Mouse (Mus musculus): Measurements from ENCODE around the gene Mindy1. TPM values are rescaled to one million over a fixed set of nuclear protein-coding genes. Genes with fewer than 3 reads are reported as not detected.

The Mindy1 gene
- polyA plus RNA-seq, 1 experiment from 2014 or later = 29.0 TPM

- WGBS = 86% methylated on average over 4 of the region's 4 CpGs
- DNase-seq (ENCODE audit: low spot score) (no peak), ATAC-seq (replicated peaks; ENCODE audit: low FRiP score) (no peak)
- Histone ChIP-seq H3K27ac (ENCODE audit: low read depth, low read length) (no peak overlapping the region), H3K27me3 (replicated peaks; ENCODE audit: control insufficient read depth, insufficient read depth, low read length) (no peaks in the 10 kb centered on the region), H3K36me3 (ENCODE audit: control insufficient read depth, insufficient read depth, low read length) (peaks cover 22% of the 10 kb centered on the region), H3K4me1 (replicated peaks; ENCODE audit: control insufficient read depth, insufficient read depth, low read length) (peaks cover 3% of the 10 kb centered on the region; the same call in 1 of the 2 replicates), H3K4me3 (ENCODE audit: low read depth, low read length) (no peak overlapping the region), H3K9ac (ENCODE audit: low read depth, low read length) (no peak overlapping the region), H3K4me2 (no peak overlapping the region), H3K9me3 (ENCODE audit: control insufficient read depth, low read length) (no peaks in the 10 kb centered on the region)
Measured at GRCm38 (mm10) chr3:95261975-95262374, 19.2 kb upstream of the Mindy1 start.

- no peak overlapping the region for H3K4me3 ChIP-seq (ENCODE audit: low read depth, low read length)
- H3K27me3 ChIP-seq (replicated peaks; ENCODE audit: control insufficient read depth, insufficient read depth, low read length) = no peaks in the 10 kb centered on the region
- 40% methylated on average over 11 of the region's 11 CpGs for WGBS
- ATAC-seq (replicated peaks; ENCODE audit: low FRiP score) (peak; percentile 85), DNase-seq (ENCODE audit: low spot score) (peak; percentile 67)
- H3K4me2 ChIP-seq = peak overlapping the region; percentile 27; the same call in 1 of the 2 replicates
- peaks cover 29% of the 10 kb centered on the region for H3K36me3 ChIP-seq (ENCODE audit: control insufficient read depth, insufficient read depth, low read length)
- peak overlapping the region; percentile 32; the same call in 1 of the 2 replicates for H3K27ac ChIP-seq (ENCODE audit: low read depth, low read length)
- no peak overlapping the region for H3K9ac ChIP-seq (ENCODE audit: low read depth, low read length)
- H3K4me1 ChIP-seq (replicated peaks; ENCODE audit: control insufficient read depth, insufficient read depth, low read length) = peaks cover 3% of the 10 kb centered on the region; the same call in 1 of the 2 replicates
- no peaks in the 10 kb centered on the region for H3K9me3 ChIP-seq (ENCODE audit: control insufficient read depth, low read length)
Measured at GRCm38 (mm10) chr3:95263089-95263739, 17.9 kb upstream of the Mindy1 start.

- DNase-seq (ENCODE audit: low spot score) = no peak
- Histone ChIP-seq H3K9ac (ENCODE audit: low read depth, low read length) (no peak overlapping the region), H3K4me3 (ENCODE audit: low read depth, low read length) (no peak overlapping the region), H3K9me3 (ENCODE audit: control insufficient read depth, low read length) (no peaks in the 10 kb centered on the region), H3K4me2 (no peak overlapping the region), H3K27me3 (replicated peaks; ENCODE audit: control insufficient read depth, insufficient read depth, low read length) (no peaks in the 10 kb centered on the region), H3K4me1 (replicated peaks; ENCODE audit: control insufficient read depth, insufficient read depth, low read length) (peaks cover 3% of the 10 kb centered on the region; the same call in 1 of the 2 replicates), H3K27ac (ENCODE audit: low read depth, low read length) (no peak overlapping the region), H3K36me3 (ENCODE audit: control insufficient read depth, insufficient read depth, low read length) (peaks cover 32% of the 10 kb centered on the region)
- WGBS = 79% methylated on average over 1 of the region's 1 CpGs
- ATAC-seq (replicated peaks; ENCODE audit: low FRiP score) = no peak
Measured at GRCm38 (mm10) chr3:95264724-95265123, 16.4 kb upstream of the Mindy1 start.

- DNase-seq (ENCODE audit: low spot score) = no peak
- Histone ChIP-seq H3K36me3 (ENCODE audit: control insufficient read depth, insufficient read depth, low read length) (peaks cover 32% of the 10 kb centered on the region), H3K27me3 (replicated peaks; ENCODE audit: control insufficient read depth, insufficient read depth, low read length) (no peaks in the 10 kb centered on the region), H3K27ac (ENCODE audit: low read depth, low read length) (no peak overlapping the region), H3K4me3 (ENCODE audit: low read depth, low read length) (no peak overlapping the region), H3K9me3 (ENCODE audit: control insufficient read depth, low read length) (no peaks in the 10 kb centered on the region), H3K9ac (ENCODE audit: low read depth, low read length) (no peak overlapping the region), H3K4me1 (replicated peaks; ENCODE audit: control insufficient read depth, insufficient read depth, low read length) (peaks cover 3% of the 10 kb centered on the region; the same call in 1 of the 2 replicates), H3K4me2 (no peak overlapping the region)
- 93% methylated on average over 3 of the region's 3 CpGs for WGBS
- no peak for ATAC-seq (replicated peaks; ENCODE audit: low FRiP score)
Measured at GRCm38 (mm10) chr3:95266052-95266451, 15.1 kb upstream of the Mindy1 start.

GRCm38 (mm10) chr3:95267855-95268254 is 13.3 kb upstream of the Mindy1 start:
- ATAC-seq (replicated peaks; ENCODE audit: low FRiP score) (no peak), DNase-seq (ENCODE audit: low spot score) (no peak)
- no peak overlapping the region for H3K4me3 ChIP-seq (ENCODE audit: low read depth, low read length)
- no peaks in the 10 kb centered on the region for H3K27me3 ChIP-seq (replicated peaks; ENCODE audit: control insufficient read depth, insufficient read depth, low read length)
- H3K4me2 ChIP-seq = no peak overlapping the region
- no peaks in the 10 kb centered on the region for H3K9me3 ChIP-seq (ENCODE audit: control insufficient read depth, low read length)
- no peak overlapping the region for H3K9ac ChIP-seq (ENCODE audit: low read depth, low read length)
- H3K36me3 ChIP-seq (ENCODE audit: control insufficient read depth, insufficient read depth, low read length) = peaks cover 24% of the 10 kb centered on the region
- peaks cover 3% of the 10 kb centered on the region; the same call in 1 of the 2 replicates for H3K4me1 ChIP-seq (replicated peaks; ENCODE audit: control insufficient read depth, insufficient read depth, low read length)
- no peak overlapping the region for H3K27ac ChIP-seq (ENCODE audit: low read depth, low read length)

- H3K36me3 ChIP-seq (ENCODE audit: control insufficient read depth, insufficient read depth, low read length) = peaks cover 17% of the 10 kb centered on the region
- no peaks in the 10 kb centered on the region for H3K4me1 ChIP-seq (replicated peaks; ENCODE audit: control insufficient read depth, insufficient read depth, low read length)
- no peak for DNase-seq (ENCODE audit: low spot score)
- no peak overlapping the region for H3K27ac ChIP-seq (ENCODE audit: low read depth, low read length)
- no peaks in the 10 kb centered on the region for H3K9me3 ChIP-seq (ENCODE audit: control insufficient read depth, low read length)
- WGBS = 89% methylated on average over 5 of the region's 5 CpGs
- no peak overlapping the region for H3K9ac ChIP-seq (ENCODE audit: low read depth, low read length)
- no peak overlapping the region for H3K4me3 ChIP-seq (ENCODE audit: low read depth, low read length)
- no peak for ATAC-seq (replicated peaks; ENCODE audit: low FRiP score)
- no peak overlapping the region for H3K4me2 ChIP-seq
- no peaks in the 10 kb centered on the region for H3K27me3 ChIP-seq (replicated peaks; ENCODE audit: control insufficient read depth, insufficient read depth, low read length)
Measured at GRCm38 (mm10) chr3:95269789-95270188, 11.4 kb upstream of the Mindy1 start.

- no peaks in the 10 kb centered on the region for H3K27me3 ChIP-seq (replicated peaks; ENCODE audit: control insufficient read depth, insufficient read depth, low read length)
- no peaks in the 10 kb centered on the region for H3K9me3 ChIP-seq (ENCODE audit: control insufficient read depth, low read length)
- no peak overlapping the region for H3K9ac ChIP-seq (ENCODE audit: low read depth, low read length)
- peaks cover 10% of the 10 kb centered on the region for H3K4me1 ChIP-seq (replicated peaks; ENCODE audit: control insufficient read depth, insufficient read depth, low read length)
- ATAC-seq (replicated peaks; ENCODE audit: low FRiP score) (no peak), DNase-seq (ENCODE audit: low spot score) (no peak)
- no peak overlapping the region for H3K4me3 ChIP-seq (ENCODE audit: low read depth, low read length)
- no peak overlapping the region for H3K27ac ChIP-seq (ENCODE audit: low read depth, low read length)
- WGBS = 81% methylated on average over 12 of the region's 12 CpGs
- peaks cover 17% of the 10 kb centered on the region for H3K36me3 ChIP-seq (ENCODE audit: control insufficient read depth, insufficient read depth, low read length)
- no peak overlapping the region for H3K4me2 ChIP-seq
Measured at GRCm38 (mm10) chr3:95270766-95271364, 10.3 kb upstream of the Mindy1 start.

- Histone ChIP-seq H3K27ac (ENCODE audit: low read depth, low read length) (no peak overlapping the region), H3K4me2 (no peak overlapping the region), H3K9me3 (ENCODE audit: control insufficient read depth, low read length) (no peaks in the 10 kb centered on the region), H3K36me3 (ENCODE audit: control insufficient read depth, insufficient read depth, low read length) (0 out of 2 replicates have a peak, but pooled peaks cover 5% of the 10 kb centered on the region), H3K4me3 (ENCODE audit: low read depth, low read length) (no peak overlapping the region), H3K9ac (ENCODE audit: low read depth, low read length) (no peak overlapping the region), H3K4me1 (replicated peaks; ENCODE audit: control insufficient read depth, insufficient read depth, low read length) (peaks cover 21% of the 10 kb centered on the region), H3K27me3 (replicated peaks; ENCODE audit: control insufficient read depth, insufficient read depth, low read length) (no peaks in the 10 kb centered on the region)
- DNase-seq (ENCODE audit: low spot score) (no peak), ATAC-seq (replicated peaks; ENCODE audit: low FRiP score) (no peak)
- WGBS = 85% methylated on average over 5 of the region's 5 CpGs
Measured at GRCm38 (mm10) chr3:95273471-95273870, 7.7 kb upstream of the Mindy1 start.

GRCm38 (mm10) chr3:95274453-95274852 is 6.7 kb upstream of the Mindy1 start:
- no peak overlapping the region for H3K9ac ChIP-seq (ENCODE audit: low read depth, low read length)
- no peak for ATAC-seq (replicated peaks; ENCODE audit: low FRiP score)
- no peak overlapping the region for H3K4me3 ChIP-seq (ENCODE audit: low read depth, low read length)
- 88% methylated on average over 4 of the region's 4 CpGs for WGBS
- H3K27ac ChIP-seq (ENCODE audit: low read depth, low read length) = no peak overlapping the region
- DNase-seq (ENCODE audit: low spot score) = no peak
- no peaks in the 10 kb centered on the region for H3K9me3 ChIP-seq (ENCODE audit: control insufficient read depth, low read length)
- 0 out of 2 replicates have a peak, but pooled peaks cover 2% of the 10 kb centered on the region for H3K36me3 ChIP-seq (ENCODE audit: control insufficient read depth, insufficient read depth, low read length)
- no peak overlapping the region for H3K4me2 ChIP-seq
- H3K27me3 ChIP-seq (replicated peaks; ENCODE audit: control insufficient read depth, insufficient read depth, low read length) = no peaks in the 10 kb centered on the region
- peaks cover 22% of the 10 kb centered on the region for H3K4me1 ChIP-seq (replicated peaks; ENCODE audit: control insufficient read depth, insufficient read depth, low read length)
